Mouse (Mus musculus): ENCODE results near the gene Smarce1. TPM values are rescaled to one million over a fixed set of nuclear protein-coding genes. Genes with fewer than 3 reads are reported as not detected.

The Smarce1 gene
- polyA plus RNA-seq (2015; fragmentation: Nextera tagmentation; extraction: Ambion mirVana) = 375 and 388 TPM in 2 replicates

DNA sequence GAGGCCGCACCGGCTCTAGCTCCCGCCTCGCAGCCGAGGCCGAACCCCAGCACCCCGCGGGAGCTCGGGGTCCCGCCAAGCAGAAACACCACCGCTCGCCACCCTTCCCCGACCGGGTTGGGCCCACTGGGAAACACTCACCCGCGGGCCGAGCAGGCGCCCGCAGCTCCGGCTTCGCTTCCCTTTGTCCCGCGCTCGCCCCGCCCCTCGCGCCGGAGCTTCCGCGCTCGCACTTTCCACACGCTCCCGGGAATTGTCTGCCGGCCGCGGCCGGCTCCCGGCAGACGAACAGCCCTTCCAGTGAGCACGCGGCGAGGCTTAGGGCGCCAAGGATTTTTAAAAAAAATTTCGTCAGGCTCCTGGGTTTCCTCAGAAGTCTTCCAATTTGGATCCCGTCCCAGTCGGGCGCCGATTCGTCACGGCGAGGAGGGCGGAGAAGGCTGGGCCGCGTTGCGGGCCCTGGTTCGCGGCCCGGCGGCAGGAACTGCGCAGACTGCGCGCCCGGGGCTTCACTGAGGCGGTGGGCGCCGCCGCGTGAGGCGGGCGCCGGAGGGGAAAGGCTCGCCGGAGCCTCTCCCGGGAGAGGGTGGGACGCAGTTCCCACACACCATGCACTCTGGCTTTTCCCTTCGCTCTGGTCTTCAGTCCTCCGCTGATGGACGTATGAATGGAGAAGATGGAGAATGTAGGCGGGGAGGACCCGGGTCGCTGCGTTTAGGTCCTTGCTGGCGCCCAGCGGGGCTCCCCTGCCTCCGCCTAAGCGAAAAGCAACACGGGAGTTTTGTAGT, at the start of gene Smarce1:
Gene Smarce1, minus strand, starts transcription at position 757 of the 788 bp plus-strand sequence.
- Histone ChIP-seq H3K27ac (peak within 1 kb of the TSS; percentile 100), H3K9ac (peak within 1 kb of the TSS; percentile 99), H3K4me2 (peak within 1 kb of the TSS; percentile 86), H3K9me3 (replicated peaks) (no peaks in the 10 kb centered on the region), H3K36me3 (ENCODE audit: poor library complexity, severe bottlenecking) (peaks cover 23% of the 10 kb centered on the region), H3K27me3 (no peaks in the 10 kb centered on the region), H3K4me1 (peaks cover 41% of the 10 kb centered on the region), H3K4me3 (peak within 1 kb of the TSS; percentile 88)
- peak; percentile 93 for ATAC-seq
- under 1% methylated on average over 74 of the region's 87 CpGs for WGBS

DNA sequence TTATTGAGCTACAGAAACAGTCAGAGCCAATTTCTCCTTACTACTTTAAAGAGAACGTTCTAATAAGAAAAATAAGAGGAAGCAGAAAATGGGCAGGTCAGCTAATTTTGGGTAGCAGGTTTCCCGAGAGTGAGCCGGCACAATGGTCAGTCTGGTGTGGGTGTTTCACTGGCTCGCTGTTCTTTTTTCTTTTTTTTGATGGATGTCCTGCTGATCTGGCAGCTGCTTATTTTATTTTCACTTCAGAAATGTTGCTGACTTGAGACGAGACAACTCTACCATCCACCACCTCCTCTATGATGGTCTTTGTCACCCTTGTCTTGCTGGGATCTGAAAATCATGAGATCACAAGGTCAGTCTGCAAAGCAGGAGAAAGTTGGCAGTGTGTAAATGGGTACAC, 49.2 kb upstream of the Smarce1 start:
- no peak overlapping the region for H3K9ac ChIP-seq

DNA sequence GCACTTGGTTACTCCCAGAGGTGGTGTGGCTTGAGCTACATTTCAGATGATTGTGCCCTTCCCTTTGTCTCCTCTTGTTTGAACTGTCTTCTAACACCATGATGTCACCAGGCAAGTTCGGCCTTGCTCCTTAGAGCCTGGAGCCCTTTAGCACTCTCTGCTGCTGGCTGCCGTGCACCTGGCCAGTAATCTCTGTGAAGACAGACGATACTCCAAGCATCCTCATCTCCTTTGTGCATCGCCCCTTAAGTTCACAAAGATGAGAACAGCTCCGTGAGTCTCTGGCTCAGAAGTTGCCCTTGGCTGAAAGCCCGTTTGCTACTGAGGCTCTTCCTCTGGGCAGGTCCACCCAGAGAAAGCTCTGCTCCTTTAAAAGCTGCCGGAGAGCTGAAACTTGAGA, 46.0 kb upstream of the Smarce1 start:
- Histone ChIP-seq H3K27me3 (no peaks in the 10 kb centered on the region; the same call in 1 of the 2 replicates), H3K4me1 (no peaks in the 10 kb centered on the region), H3K9ac (no peak overlapping the region), H3K27ac (no peak overlapping the region), H3K9me3 (replicated peaks) (no peaks in the 10 kb centered on the region), H3K36me3 (ENCODE audit: poor library complexity, severe bottlenecking) (no peaks in the 10 kb centered on the region), H3K4me2 (no peak overlapping the region), H3K4me3 (no peak overlapping the region)
- WGBS = 59% methylated on average over 7 of the region's 7 CpGs
- no peak for ATAC-seq

More for the DNA sequence above, 49.2 kb upstream of the Smarce1 start:
- no peaks in the 10 kb centered on the region for H3K9me3 ChIP-seq (replicated peaks)
- H3K4me2 ChIP-seq = no peak overlapping the region
- no peaks in the 10 kb centered on the region for H3K27me3 ChIP-seq
- H3K27ac ChIP-seq = no peak overlapping the region
- no peak for ATAC-seq
- no peaks in the 10 kb centered on the region for H3K36me3 ChIP-seq (ENCODE audit: poor library complexity, severe bottlenecking)
- H3K4me1 ChIP-seq = no peaks in the 10 kb centered on the region
- 83% methylated on average over 5 of the region's 5 CpGs for WGBS
- H3K4me3 ChIP-seq = no peak overlapping the region

- Histone ChIP-seq H3K36me3 (ENCODE audit: poor library complexity, severe bottlenecking) (no peaks in the 10 kb centered on the region), H3K27ac (no peak overlapping the region), H3K4me3 (no peak overlapping the region), H3K4me2 (no peak overlapping the region), H3K9ac (no peak overlapping the region), H3K4me1 (no peaks in the 10 kb centered on the region), H3K9me3 (replicated peaks) (no peaks in the 10 kb centered on the region), H3K27me3 (no peaks in the 10 kb centered on the region; the same call in 1 of the 2 replicates)
- 87% methylated on average over 6 of the region's 6 CpGs for WGBS
- no peak for ATAC-seq
Measured at GRCm38 (mm10) chr11:99275624-99276023, 44.8 kb upstream of the Smarce1 start.

DNA sequence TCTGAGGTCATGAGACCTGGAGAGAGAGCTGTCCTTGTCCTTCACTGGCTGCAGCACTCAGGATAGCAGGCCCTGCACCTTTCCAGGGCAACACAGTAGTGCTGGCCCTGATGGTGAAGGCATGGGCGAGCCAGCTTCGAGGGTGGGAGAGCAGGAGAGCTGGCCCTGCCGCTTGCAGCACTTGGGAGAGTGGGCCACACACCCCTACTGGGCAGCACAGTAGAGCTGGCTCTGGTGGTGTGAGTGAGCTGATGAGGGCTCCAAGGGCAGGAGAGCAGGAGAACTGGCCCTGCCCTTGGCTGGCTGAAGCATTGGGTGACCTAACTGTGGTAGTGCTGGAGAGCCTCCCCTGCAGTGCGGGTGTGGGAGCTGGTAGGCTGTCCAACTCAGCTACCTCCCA, 41.9 kb upstream of the Smarce1 start:
- Histone ChIP-seq H3K9ac (no peak overlapping the region), H3K27ac (no peak overlapping the region), H3K4me3 (no peak overlapping the region), H3K27me3 (no peaks in the 10 kb centered on the region; the same call in 1 of the 2 replicates), H3K4me1 (no peaks in the 10 kb centered on the region), H3K36me3 (ENCODE audit: poor library complexity, severe bottlenecking) (no peaks in the 10 kb centered on the region), H3K9me3 (replicated peaks) (no peaks in the 10 kb centered on the region), H3K4me2 (no peak overlapping the region)
- WGBS = 93% methylated on average over 4 of the region's 4 CpGs
- no peak for ATAC-seq

- Histone ChIP-seq H3K9me3 (replicated peaks) (no peaks in the 10 kb centered on the region), H3K4me2 (no peak overlapping the region), H3K4me1 (no peaks in the 10 kb centered on the region), H3K4me3 (no peak overlapping the region), H3K27ac (no peak overlapping the region), H3K36me3 (ENCODE audit: poor library complexity, severe bottlenecking) (no peaks in the 10 kb centered on the region), H3K27me3 (no peaks in the 10 kb centered on the region; the same call in 1 of the 2 replicates), H3K9ac (no peak overlapping the region)
- 76% methylated on average over 7 of the region's 7 CpGs for whole genome bisulfite sequencing
- ATAC-seq = no peak
Measured at GRCm38 (mm10) chr11:99269192-99269591, 38.4 kb upstream of the Smarce1 start.

DNA sequence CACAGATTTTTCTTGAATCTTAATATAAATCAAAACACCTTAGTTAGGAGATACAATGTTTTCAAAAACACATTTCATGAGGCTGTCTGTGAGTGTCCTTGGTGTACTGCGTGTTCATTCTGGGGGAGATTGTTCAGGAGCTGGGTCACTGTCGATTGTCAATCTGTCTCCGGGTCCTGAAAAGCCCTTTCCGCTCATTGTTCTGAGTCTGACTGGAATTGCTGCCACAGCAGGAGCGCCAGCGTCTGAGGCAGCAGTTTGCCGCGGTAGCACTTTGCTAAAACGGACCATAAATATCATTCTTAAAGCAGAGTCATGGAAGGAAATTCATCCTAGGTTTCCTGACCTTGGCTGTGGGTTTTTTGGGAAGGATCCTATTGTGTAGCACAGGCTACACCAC, 35.0 kb upstream of the Smarce1 start:
- WGBS = 18% methylated on average over 9 of the region's 9 CpGs
- Histone ChIP-seq H3K4me1 (no peaks in the 10 kb centered on the region), H3K27ac (no peak overlapping the region)

GRCm38 (mm10) chr11:99265220-99265619, 34.4 kb upstream of the Smarce1 start:
- Histone ChIP-seq H3K36me3 (ENCODE audit: poor library complexity, severe bottlenecking) (no peaks in the 10 kb centered on the region), H3K4me2 (no peak overlapping the region), H3K9me3 (replicated peaks) (no peaks in the 10 kb centered on the region), H3K27ac (no peak overlapping the region), H3K9ac (no peak overlapping the region), H3K4me1 (no peaks in the 10 kb centered on the region), H3K27me3 (no peaks in the 10 kb centered on the region), H3K4me3 (no peak overlapping the region)
- ATAC-seq = no peak
- WGBS = 73% methylated on average over 9 of the region's 9 CpGs

More for the DNA sequence above, 35.0 kb upstream of the Smarce1 start:
- no peak overlapping the region for H3K4me3 ChIP-seq
- ATAC-seq = no peak
- no peak overlapping the region for H3K4me2 ChIP-seq
- no peak overlapping the region for H3K9ac ChIP-seq
- no peaks in the 10 kb centered on the region for H3K36me3 ChIP-seq (ENCODE audit: poor library complexity, severe bottlenecking)
- no peaks in the 10 kb centered on the region for H3K27me3 ChIP-seq
- no peaks in the 10 kb centered on the region for H3K9me3 ChIP-seq (replicated peaks)

GRCm38 (mm10) chr11:99256213-99256612, 25.4 kb upstream of the Smarce1 start:
- no peaks in the 10 kb centered on the region for H3K4me1 ChIP-seq
- no peak overlapping the region for H3K9ac ChIP-seq
- H3K27me3 ChIP-seq = no peaks in the 10 kb centered on the region
- H3K4me2 ChIP-seq = no peak overlapping the region
- ATAC-seq = no peak
- H3K4me3 ChIP-seq = no peak overlapping the region
- H3K36me3 ChIP-seq (ENCODE audit: poor library complexity, severe bottlenecking) = no peaks in the 10 kb centered on the region
- H3K9me3 ChIP-seq (replicated peaks) = no peaks in the 10 kb centered on the region
- H3K27ac ChIP-seq = no peak overlapping the region
- WGBS = 82% methylated on average over 4 of the region's 4 CpGs

DNA sequence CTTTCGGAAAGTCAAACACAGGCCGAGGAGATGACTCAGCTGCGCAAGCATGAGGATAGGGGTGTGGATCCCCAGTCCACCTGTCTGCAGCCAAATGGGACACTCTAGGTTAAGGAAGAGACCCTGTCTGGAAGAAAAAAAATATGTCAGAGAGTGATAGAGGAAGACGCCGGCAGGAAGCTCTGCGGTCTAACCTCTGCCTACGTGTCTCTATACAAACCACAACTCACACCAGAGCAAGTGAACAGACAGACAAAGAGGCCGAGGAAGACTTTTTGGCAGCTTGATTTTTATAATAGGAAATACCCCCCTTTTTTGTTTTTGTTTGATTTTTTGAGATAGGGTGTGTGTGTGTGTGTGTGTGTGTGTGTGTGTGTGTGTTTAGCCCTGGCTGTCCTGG, 24.5 kb upstream of the Smarce1 start:
- Histone ChIP-seq H3K9me3 (replicated peaks) (no peaks in the 10 kb centered on the region), H3K4me2 (no peak overlapping the region), H3K4me1 (no peaks in the 10 kb centered on the region), H3K36me3 (ENCODE audit: poor library complexity, severe bottlenecking) (no peaks in the 10 kb centered on the region), H3K9ac (no peak overlapping the region), H3K27ac (no peak overlapping the region), H3K27me3 (no peaks in the 10 kb centered on the region), H3K4me3 (no peak overlapping the region)
- WGBS = 96% methylated on average over 8 of the region's 8 CpGs
- ATAC-seq = no peak

DNA sequence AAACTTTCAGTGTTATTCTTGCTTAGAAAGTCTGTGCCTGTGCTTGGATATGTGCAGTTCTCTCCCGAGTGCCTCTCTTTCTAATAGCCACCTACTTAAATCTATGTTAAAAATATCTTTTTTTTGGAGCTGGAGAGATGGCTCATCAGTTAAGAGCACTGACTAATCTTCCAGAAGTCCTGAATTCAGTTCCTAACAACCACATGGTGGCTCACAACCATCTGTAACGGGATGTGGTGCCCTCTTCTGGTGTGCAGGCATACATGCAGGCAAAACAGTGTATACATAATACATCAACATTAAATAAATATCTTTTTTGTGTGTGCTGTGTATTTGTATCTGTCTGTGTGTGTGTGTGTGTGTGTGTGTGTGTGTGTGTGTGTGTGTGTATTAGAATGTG, 23.1 kb upstream of the Smarce1 start:
- Histone ChIP-seq H3K4me1 (no peaks in the 10 kb centered on the region), H3K9me3 (replicated peaks) (no peaks in the 10 kb centered on the region), H3K36me3 (ENCODE audit: poor library complexity, severe bottlenecking) (no peaks in the 10 kb centered on the region), H3K27me3 (no peaks in the 10 kb centered on the region), H3K4me3 (no peak overlapping the region), H3K27ac (no peak overlapping the region), H3K4me2 (no peak overlapping the region), H3K9ac (no peak overlapping the region)
- WGBS = 60% methylated on average over 2 of the region's 2 CpGs
- ATAC-seq = no peak

GRCm38 (mm10) chr11:99252671-99253070, 21.9 kb upstream of the Smarce1 start:
- WGBS = 64% methylated on average over 8 of the region's 8 CpGs

GRCm38 (mm10) chr11:99250666-99251065, 19.8 kb upstream of the Smarce1 start:
- no peak overlapping the region for H3K9ac ChIP-seq
- no peaks in the 10 kb centered on the region for H3K4me1 ChIP-seq
- no peak overlapping the region for H3K4me2 ChIP-seq
- H3K36me3 ChIP-seq (ENCODE audit: poor library complexity, severe bottlenecking) = no peaks in the 10 kb centered on the region
- H3K4me3 ChIP-seq = no peak overlapping the region
- no peaks in the 10 kb centered on the region for H3K27me3 ChIP-seq
- no peaks in the 10 kb centered on the region for H3K9me3 ChIP-seq (replicated peaks)
- 66% methylated on average over 3 of the region's 3 CpGs for WGBS
- no peak for ATAC-seq
- no peak overlapping the region for H3K27ac ChIP-seq

More at GRCm38 (mm10) chr11:99252671-99253070, 21.9 kb upstream of the Smarce1 start:
- no peaks in the 10 kb centered on the region for H3K4me1 ChIP-seq
- no peak overlapping the region for H3K27ac ChIP-seq
- H3K4me3 ChIP-seq = no peak overlapping the region
- H3K9me3 ChIP-seq (replicated peaks) = no peaks in the 10 kb centered on the region
- no peak for ATAC-seq
- H3K27me3 ChIP-seq = no peaks in the 10 kb centered on the region
- H3K9ac ChIP-seq = no peak overlapping the region
- H3K36me3 ChIP-seq (ENCODE audit: poor library complexity, severe bottlenecking) = no peaks in the 10 kb centered on the region
- H3K4me2 ChIP-seq = no peak overlapping the region

All from forebrain, embryonic 13.5 days (tissue).